Mouse (Mus musculus) olfactory bulb, adult 2 months (tissue): Measurements from ENCODE around the gene Capn15.

ENCODE experiments used
- CTCF ChIP-seq: fragments of 200-500 bp; IDR thresholded peaks from 2 replicates; pipeline ENCODE4 v1.5.1; 2012; ENCODE audit warnings: low read depth, mild to moderate bottlenecking, low read length, moderate library complexity; ENCODE audit not compliant: insufficient read depth
- POLR2A ChIP-seq: fragments of 200-500 bp; IDR thresholded peaks from 2 replicates; pipeline ENCODE4 v1.6.1; 2012; ENCODE audit warnings: mild to moderate bottlenecking, low read depth, low read length, moderate library complexity; ENCODE audit not compliant: insufficient read depth

GRCm38 (mm10) chr17:25951803-25952623 lies 33.6 kb downstream of the Capn15 start, which contains the start of gene A930017K11Rik:
- TF ChIP-seq POLR2A (no peak), CTCF (no peak)
